Mouse (Mus musculus) adrenal gland, postnatal 25 days (tissue): ENCODE results near the gene Galnt4. TPM values are rescaled to one million over a fixed set of nuclear protein-coding genes. Genes with fewer than 3 reads are reported as not detected.
"Not testable (repeated sequence)": the region's sequence is repeated elsewhere in the genome, so short reads cannot be mapped to it uniquely, and the experiment has no call there.

ENCODE experiments used
- DNase-seq: peaks from one replicate; pipeline ENCODE4 v3.0.0; 2021; ENCODE audit warnings: mixed read lengths
- total RNA-seq: library from RNA; stranded (reverse); gene quantifications from 2 replicates; pipeline ENCODE4 v1.2.3, GENCODE M21; 2021

Gene Galnt4
- total RNA-seq, 1 experiment from 2014 or later: 9.2 TPM

DNA sequence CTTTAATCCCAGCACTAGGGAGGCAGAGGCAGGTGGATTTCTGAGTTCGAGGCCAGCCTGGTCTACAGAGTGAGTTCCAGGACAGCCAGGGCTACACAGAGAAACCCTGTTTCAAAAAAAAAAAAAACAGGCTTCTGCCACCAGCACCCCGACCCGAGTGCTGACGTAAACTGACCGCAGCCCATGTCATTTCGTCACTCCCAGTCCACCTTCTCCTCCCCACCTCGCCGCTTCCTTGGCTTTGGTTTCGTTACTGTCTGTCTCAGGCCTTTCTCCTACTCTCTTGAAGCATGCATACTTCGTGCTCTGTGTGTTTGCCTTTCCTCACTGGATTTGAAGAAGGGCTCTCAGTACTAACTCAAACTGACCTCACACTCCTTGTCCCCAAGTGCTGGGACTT lies 49.7 kb downstream of the Galnt4 start:
- not testable (repeated sequence) for DNase-seq

DNA sequence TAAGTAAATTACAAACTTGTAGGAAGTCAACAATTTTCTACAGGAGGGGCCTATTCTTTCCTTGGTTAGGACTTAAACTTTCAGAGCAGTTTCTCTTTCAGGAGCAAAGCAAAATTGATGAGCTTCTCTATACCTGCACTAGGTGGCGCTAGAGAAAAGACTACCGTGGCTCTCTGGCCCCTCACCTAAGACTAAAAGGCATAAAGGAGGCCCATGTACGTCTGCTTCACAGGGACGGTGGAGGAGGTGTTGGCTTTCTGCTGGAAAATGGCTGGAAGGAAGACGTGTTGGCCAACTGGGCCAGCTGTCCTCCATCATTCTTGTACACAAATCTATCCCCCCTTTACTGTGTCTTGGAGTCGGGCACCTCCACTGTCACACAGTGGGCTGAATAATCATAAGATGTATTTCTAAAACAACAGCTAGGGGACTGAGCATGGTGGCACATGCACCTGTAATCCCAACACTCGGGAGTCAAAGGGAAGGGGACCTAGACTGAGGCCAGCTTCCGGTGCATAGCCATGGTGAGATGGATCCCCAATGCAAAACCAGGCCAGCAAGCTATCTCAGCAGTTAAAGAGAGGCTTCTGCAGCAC lies 54.1 kb downstream of the Galnt4 start:
- no peak for DNase-seq

Other genes with a start within 250 kb of the Galnt4 start
- gene Atp2b1, start 193.8 kb upstream of the Galnt4 start, total RNA-seq: 48.2 and 54.6 TPM in 2 replicates
- 16.2 and 18.2 TPM in 2 replicates for gene Poc1b, start 1.1 kb upstream of the Galnt4 start, total RNA-seq
- not detected in 2 replicates for gene Phxr2, start 18.2 kb downstream of the Galnt4 start, total RNA-seq
- 101 and 136 TPM in 2 replicates for gene Dusp6, start 155.1 kb downstream of the Galnt4 start, total RNA-seq